Mouse (Mus musculus) lung, postnatal 0 days (tissue): ENCODE measurements around the gene Chp2.

Source experiments
- CTCF ChIP-seq: IDR thresholded peaks from 2 replicates; pipeline ENCODE4 v1.5.1; 2016; ENCODE audit warnings: antibody characterized with exemption, mild to moderate bottlenecking
- EP300 ChIP-seq: IDR thresholded peaks from 2 replicates; pipeline ENCODE4 v1.6.1; 2016; ENCODE audit warnings: antibody characterized with exemption, mild to moderate bottlenecking, control low read depth

DNA sequence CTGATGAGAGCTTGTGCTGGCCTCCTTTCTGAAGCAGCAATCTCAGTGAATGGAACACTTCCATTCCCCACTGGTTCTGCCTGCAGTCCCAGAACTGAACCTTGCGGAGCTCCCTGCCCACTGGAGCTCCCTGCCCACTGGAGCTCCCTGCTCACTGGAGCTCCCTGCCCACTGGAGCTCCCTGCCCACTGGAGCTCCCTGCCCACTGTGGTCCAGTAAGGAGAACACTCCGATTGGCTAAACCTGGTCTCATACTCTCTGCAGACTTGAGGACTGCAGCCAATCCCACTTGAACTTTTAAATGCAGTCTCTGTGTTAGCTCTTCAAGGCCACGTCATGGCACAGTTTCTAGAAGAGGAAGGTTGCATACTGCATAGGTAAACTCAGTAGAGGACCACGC lies 7.4 kb downstream of the Chp2 start:
- TF ChIP-seq EP300 (no peak), CTCF (no peak)
